Mouse (Mus musculus) spleen, adult 2 months (tissue): ENCODE data around the gene Tsg101.

Source experiments
- CTCF ChIP-seq: fragments of 200-500 bp; IDR thresholded peaks from 2 replicates; pipeline ENCODE4 v1.5.1; 2011; ENCODE audit warnings: mild to moderate bottlenecking, inconsistent platforms; ENCODE audit not compliant: insufficient read depth, insufficient read length, insufficient replicate concordance; ENCODE audit errors: extremely low read depth
- POLR2A ChIP-seq: fragments of 200-500 bp; IDR thresholded peaks from 2 replicates; pipeline ENCODE4 v1.6.1; 2011; ENCODE audit warnings: low read depth, low read length, inconsistent platforms

DNA sequence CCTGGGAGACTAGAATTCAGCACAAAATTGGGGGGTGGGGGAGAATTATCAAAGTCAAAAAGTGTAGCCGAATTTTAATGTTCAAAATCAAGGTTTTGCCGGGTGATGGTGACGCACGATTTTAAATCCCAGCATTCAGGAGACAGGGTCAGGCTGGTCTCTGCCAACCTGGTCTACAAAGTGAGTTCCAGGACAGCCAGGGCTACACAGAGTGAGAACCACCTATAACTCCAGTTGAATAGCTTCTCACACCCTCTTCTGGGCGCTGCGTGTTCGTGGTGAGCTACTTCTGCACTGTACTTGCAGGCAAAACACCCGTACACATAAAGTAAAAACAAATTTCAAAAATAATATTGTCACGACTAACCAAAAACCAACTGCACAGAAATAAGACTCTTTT, 39.1 kb upstream of the Tsg101 start:
- TF ChIP-seq POLR2A, result no peak
- no peak for TF ChIP-seq CTCF
